Mouse (Mus musculus): Measurements from ENCODE around the gene Tor1a. TPM values are rescaled to one million over a fixed set of nuclear protein-coding genes. Genes with fewer than 3 reads are reported as not detected.
"Not testable (repeated sequence)": the region's sequence is repeated elsewhere in the genome, so short reads cannot be mapped to it uniquely, and the experiment has no call there.

Tor1a gene
- polyA plus RNA-seq, 1 experiment = 56.3 TPM

GRCm38 (mm10) chr2:30942603-30943011 is 25.1 kb downstream of the Tor1a start:
- Histone ChIP-seq H3K4me1 (ENCODE audit: control insufficient read depth, insufficient read depth, low read length) (no peaks in the 10 kb centered on the region), H3K27ac (ENCODE audit: insufficient read depth, low read length) (no peak overlapping the region), H3K27me3 (ENCODE audit: control insufficient read depth, insufficient read depth, low read length) (no peaks in the 10 kb centered on the region), H3K4me3 (replicated peaks; ENCODE audit: insufficient read depth, low read depth, low read length) (peak overlapping the region; percentile 70)
- DNase-seq = peak; percentile 60 to 64
- 20% methylated on average over 16 of the region's 16 CpGs for WGBS
- TF ChIP-seq POLR2A (IDR thresholded peaks at IDR 0.05; ENCODE audit: borderline replicate concordance, insufficient read depth, low read length) (no peak), CTCF (IDR thresholded peaks at IDR 0.05; ENCODE audit: borderline replicate concordance, insufficient read depth, low read depth, low read length) (peak; percentile 94)

- H3K4me3 ChIP-seq (replicated peaks; ENCODE audit: insufficient read depth, low read depth, low read length); H3K4me1 ChIP-seq (ENCODE audit: control insufficient read depth, insufficient read depth, low read length); H3K27ac ChIP-seq (ENCODE audit: insufficient read depth, low read length); DNase-seq; H3K27me3 ChIP-seq (ENCODE audit: control insufficient read depth, insufficient read depth, low read length): not testable (repeated sequence)
- WGBS = 53% methylated on average over 7 of the region's 7 CpGs
Measured at GRCm38 (mm10) chr2:30942116-30942515, 25.6 kb downstream of the Tor1a start.

- Histone ChIP-seq H3K27me3 (ENCODE audit: control insufficient read depth, insufficient read depth, low read length) (no peaks in the 10 kb centered on the region), H3K4me1 (ENCODE audit: control insufficient read depth, insufficient read depth, low read length) (no peaks in the 10 kb centered on the region), H3K4me3 (replicated peaks; ENCODE audit: insufficient read depth, low read depth, low read length) (no peak overlapping the region), H3K27ac (ENCODE audit: insufficient read depth, low read length) (no peak overlapping the region)
- no peak for TF ChIP-seq POLR2A (IDR thresholded peaks at IDR 0.05; ENCODE audit: borderline replicate concordance, insufficient read depth, low read length)
- TF ChIP-seq CTCF (IDR thresholded peaks at IDR 0.05; ENCODE audit: borderline replicate concordance, insufficient read depth, low read depth, low read length) = no peak
- WGBS = 94% methylated on average over 5 of the region's 5 CpGs
- no peak for DNase-seq
Measured at GRCm38 (mm10) chr2:30941586-30941985, 26.1 kb downstream of the Tor1a start.

- WGBS = 63% methylated on average over 4 of the region's 4 CpGs
- H3K27ac ChIP-seq (ENCODE audit: insufficient read depth, low read length) = no peak overlapping the region
- no peak for TF ChIP-seq POLR2A (IDR thresholded peaks at IDR 0.05; ENCODE audit: borderline replicate concordance, insufficient read depth, low read length)
- TF ChIP-seq CTCF (IDR thresholded peaks at IDR 0.05; ENCODE audit: borderline replicate concordance, insufficient read depth, low read depth, low read length) = no peak
Measured at GRCm38 (mm10) chr2:30938574-30938991, 29.1 kb downstream of the Tor1a start.

GRCm38 (mm10) chr2:30937731-30938130 is 30.0 kb downstream of the Tor1a start:
- TF ChIP-seq CTCF (IDR thresholded peaks at IDR 0.05; ENCODE audit: borderline replicate concordance, insufficient read depth, low read depth, low read length) (no peak), POLR2A (IDR thresholded peaks at IDR 0.05; ENCODE audit: borderline replicate concordance, insufficient read depth, low read length) (no peak)
- WGBS = 81% methylated on average over 8 of the region's 8 CpGs
- no peaks in the 10 kb centered on the region for H3K4me1 ChIP-seq (ENCODE audit: control insufficient read depth, insufficient read depth, low read length)

More at GRCm38 (mm10) chr2:30938574-30938991, 29.1 kb downstream of the Tor1a start:
- DNase-seq = no peak
- Histone ChIP-seq H3K4me3 (replicated peaks; ENCODE audit: insufficient read depth, low read depth, low read length) (no peak overlapping the region), H3K4me1 (ENCODE audit: control insufficient read depth, insufficient read depth, low read length) (no peaks in the 10 kb centered on the region), H3K27me3 (ENCODE audit: control insufficient read depth, insufficient read depth, low read length) (no peaks in the 10 kb centered on the region)

GRCm38 (mm10) chr2:30936808-30937207 is 30.9 kb downstream of the Tor1a start:
- Histone ChIP-seq H3K27ac (ENCODE audit: insufficient read depth, low read length) (no peak overlapping the region), H3K4me1 (ENCODE audit: control insufficient read depth, insufficient read depth, low read length) (no peaks in the 10 kb centered on the region), H3K27me3 (ENCODE audit: control insufficient read depth, insufficient read depth, low read length) (no peaks in the 10 kb centered on the region), H3K4me3 (replicated peaks; ENCODE audit: insufficient read depth, low read depth, low read length) (no peak overlapping the region)
- no peak for TF ChIP-seq CTCF (IDR thresholded peaks at IDR 0.05; ENCODE audit: borderline replicate concordance, insufficient read depth, low read depth, low read length)
- no peak for TF ChIP-seq POLR2A (IDR thresholded peaks at IDR 0.05; ENCODE audit: borderline replicate concordance, insufficient read depth, low read length)
- 64% methylated on average over 3 of the region's 3 CpGs for WGBS
- no peak for DNase-seq

More at GRCm38 (mm10) chr2:30937731-30938130, 30.0 kb downstream of the Tor1a start:
- Histone ChIP-seq H3K27ac (ENCODE audit: insufficient read depth, low read length) (no peak overlapping the region), H3K27me3 (ENCODE audit: control insufficient read depth, insufficient read depth, low read length) (no peaks in the 10 kb centered on the region), H3K4me3 (replicated peaks; ENCODE audit: insufficient read depth, low read depth, low read length) (no peak overlapping the region)
- DNase-seq = no peak

- H3K27ac ChIP-seq (ENCODE audit: insufficient read depth, low read length) = no peak overlapping the region
- WGBS = 19% methylated on average over 7 of the region's 7 CpGs
- DNase-seq = peak; percentile 68 to 81
- peaks cover 4% of the 10 kb centered on the region; the same call in 1 of the 2 replicates for H3K4me1 ChIP-seq (ENCODE audit: control insufficient read depth, insufficient read depth, low read length)
- H3K27me3 ChIP-seq (ENCODE audit: control insufficient read depth, insufficient read depth, low read length) = no peaks in the 10 kb centered on the region
- H3K4me3 ChIP-seq (replicated peaks; ENCODE audit: insufficient read depth, low read depth, low read length) = no peak overlapping the region
- TF ChIP-seq POLR2A (IDR thresholded peaks at IDR 0.05; ENCODE audit: borderline replicate concordance, insufficient read depth, low read length) (no peak), CTCF (IDR thresholded peaks at IDR 0.05; ENCODE audit: borderline replicate concordance, insufficient read depth, low read depth, low read length) (peak; percentile 91)
Measured at GRCm38 (mm10) chr2:30933917-30934450, 33.7 kb downstream of the Tor1a start.

- TF ChIP-seq CTCF (IDR thresholded peaks at IDR 0.05; ENCODE audit: borderline replicate concordance, insufficient read depth, low read depth, low read length) (no peak), POLR2A (IDR thresholded peaks at IDR 0.05; ENCODE audit: borderline replicate concordance, insufficient read depth, low read length) (no peak)
- no peak overlapping the region for H3K4me3 ChIP-seq (replicated peaks; ENCODE audit: insufficient read depth, low read depth, low read length)
- H3K27ac ChIP-seq (ENCODE audit: insufficient read depth, low read length) = no peak overlapping the region
- peaks cover 4% of the 10 kb centered on the region; the same call in 1 of the 2 replicates for H3K4me1 ChIP-seq (ENCODE audit: control insufficient read depth, insufficient read depth, low read length)
- no peaks in the 10 kb centered on the region for H3K27me3 ChIP-seq (ENCODE audit: control insufficient read depth, insufficient read depth, low read length)
- DNase-seq = no peak
- WGBS = 80% methylated on average over 6 of the region's 6 CpGs
Measured at GRCm38 (mm10) chr2:30933032-30933431, 34.7 kb downstream of the Tor1a start.
